Mouse (Mus musculus): ENCODE data around the gene Osbp.

Osbp gene

GRCm38 (mm10) chr19:12011560-12012556 is 46.1 kb downstream of the Osbp start:
- DNase-seq, result peak; percentile 93

DNA sequence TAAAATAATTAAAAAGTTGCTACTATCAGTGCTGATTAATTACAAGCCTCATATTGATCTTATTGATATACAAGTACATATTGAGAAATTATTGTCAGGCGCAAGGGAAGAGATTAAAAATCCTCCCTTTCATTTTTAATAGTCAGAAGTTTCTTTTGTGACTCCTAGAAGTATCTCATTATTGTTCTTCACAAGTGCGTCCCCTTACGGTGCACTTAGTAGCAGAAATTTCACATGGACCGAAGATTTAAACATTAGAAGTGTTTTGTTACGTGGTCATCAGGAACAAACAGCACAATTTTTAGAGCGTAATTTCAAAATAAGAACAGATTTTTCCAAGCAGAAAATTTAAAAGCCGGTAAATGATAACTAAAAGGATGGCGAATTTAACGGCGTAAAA is 46.9 kb downstream of the Osbp start:
- no peak for DNase-seq

- DNase-seq, result peak; percentile 55 to 57
These were observed 47.5 kb downstream of the Osbp start for GRCm38 (mm10) chr19:12013228-12013627.

DNA sequence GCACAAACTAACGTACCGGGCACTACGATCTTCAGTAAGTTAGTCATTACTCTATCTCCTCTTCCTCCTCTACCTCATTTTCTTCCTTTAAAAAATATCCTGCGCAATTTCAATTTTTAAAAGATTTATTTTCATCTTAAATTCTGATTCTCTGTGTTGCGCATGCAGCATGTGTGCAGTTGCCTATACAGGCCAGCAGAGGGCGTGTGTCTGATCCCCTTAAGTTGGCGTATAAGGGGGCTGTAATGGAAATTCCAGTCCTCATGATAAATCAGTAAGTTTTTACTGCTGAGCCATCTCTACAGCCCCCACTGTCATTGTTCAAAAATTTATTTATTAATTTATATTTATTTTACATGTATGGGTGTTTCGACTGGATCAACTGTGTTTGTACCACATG is 50.0 kb downstream of the Osbp start:
- DNase-seq, result no peak

- no peak for DNase-seq
These were observed 50.5 kb downstream of the Osbp start for GRCm38 (mm10) chr19:12016192-12016591.

DNA sequence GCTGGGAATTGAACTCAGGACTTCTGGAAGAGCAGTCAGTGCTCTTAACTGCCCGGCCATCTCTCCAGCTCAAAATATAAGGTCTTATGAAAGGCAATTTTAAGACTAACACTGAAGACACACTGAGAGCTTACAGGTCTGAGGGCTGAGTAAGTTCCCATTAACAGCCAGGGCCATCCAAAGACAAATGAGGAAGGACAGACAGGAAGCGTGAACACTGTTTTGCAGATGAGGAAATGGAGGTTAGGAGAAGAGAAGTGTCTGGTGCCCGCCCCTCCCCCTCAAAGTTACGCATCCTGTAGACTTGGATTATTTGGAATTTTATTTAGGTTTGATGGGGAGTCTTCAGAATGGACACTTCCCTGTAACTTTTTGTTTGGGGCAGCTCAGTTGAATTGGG is 58.4 kb downstream of the Osbp start:
- DNase-seq, result no peak

DNA sequence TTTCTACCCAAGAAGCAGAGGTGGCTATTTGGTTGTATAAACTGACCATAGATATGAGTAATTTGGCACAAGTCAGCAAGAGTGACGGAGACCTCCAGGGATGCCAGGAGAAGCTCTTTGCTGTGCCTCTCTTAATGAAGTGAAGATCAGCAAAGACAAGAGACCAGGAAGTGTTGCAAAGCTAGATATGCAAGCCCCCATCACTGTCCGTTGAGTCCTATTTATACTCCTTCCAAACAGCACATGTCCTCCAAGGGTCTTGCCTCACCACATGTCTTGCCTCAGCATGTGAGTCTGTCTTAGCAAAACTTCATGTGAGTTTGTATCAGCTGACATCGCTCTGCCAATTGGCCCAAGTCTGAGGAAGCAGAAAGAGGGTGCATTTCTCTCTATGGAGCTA is 59.6 kb downstream of the Osbp start:
- no peak for DNase-seq

GRCm38 (mm10) chr19:12026606-12027005 is 60.9 kb downstream of the Osbp start:
- DNase-seq, result no peak

GRCm38 (mm10) chr19:12037727-12038126 is 72.0 kb downstream of the Osbp start:
- no peak for DNase-seq

- no peak for DNase-seq
These were observed 75.5 kb downstream of the Osbp start, which contains the start of gene Olfr1423 for GRCm38 (mm10) chr19:12041217-12041616. Olfr1423 (minus strand) TSS chr19:12041317.

DNA sequence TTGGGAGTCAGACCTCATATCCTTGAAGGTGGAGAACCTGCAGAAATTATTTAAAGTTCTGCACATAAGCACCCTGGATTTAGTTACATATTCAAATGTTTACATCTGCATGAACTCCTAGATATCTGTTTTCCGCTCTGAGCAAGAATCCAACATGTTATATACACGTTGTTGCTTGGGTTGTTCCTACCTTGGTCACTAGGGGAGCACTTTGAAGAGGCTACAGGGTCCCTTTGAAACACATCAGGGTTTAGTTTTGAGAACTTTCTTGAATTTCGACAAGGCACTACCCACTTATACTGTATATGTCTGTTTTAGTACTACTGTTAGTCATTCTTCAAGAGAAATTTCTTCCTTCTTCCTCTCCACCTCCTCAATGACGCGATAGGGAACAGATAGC is 77.4 kb downstream of the Osbp start:
- no peak for DNase-seq

Data from cerebellum, postnatal 10 days (tissue).